Mouse (Mus musculus): Measurements from ENCODE around the gene Arhgap6.

Arhgap6 gene

DNA sequence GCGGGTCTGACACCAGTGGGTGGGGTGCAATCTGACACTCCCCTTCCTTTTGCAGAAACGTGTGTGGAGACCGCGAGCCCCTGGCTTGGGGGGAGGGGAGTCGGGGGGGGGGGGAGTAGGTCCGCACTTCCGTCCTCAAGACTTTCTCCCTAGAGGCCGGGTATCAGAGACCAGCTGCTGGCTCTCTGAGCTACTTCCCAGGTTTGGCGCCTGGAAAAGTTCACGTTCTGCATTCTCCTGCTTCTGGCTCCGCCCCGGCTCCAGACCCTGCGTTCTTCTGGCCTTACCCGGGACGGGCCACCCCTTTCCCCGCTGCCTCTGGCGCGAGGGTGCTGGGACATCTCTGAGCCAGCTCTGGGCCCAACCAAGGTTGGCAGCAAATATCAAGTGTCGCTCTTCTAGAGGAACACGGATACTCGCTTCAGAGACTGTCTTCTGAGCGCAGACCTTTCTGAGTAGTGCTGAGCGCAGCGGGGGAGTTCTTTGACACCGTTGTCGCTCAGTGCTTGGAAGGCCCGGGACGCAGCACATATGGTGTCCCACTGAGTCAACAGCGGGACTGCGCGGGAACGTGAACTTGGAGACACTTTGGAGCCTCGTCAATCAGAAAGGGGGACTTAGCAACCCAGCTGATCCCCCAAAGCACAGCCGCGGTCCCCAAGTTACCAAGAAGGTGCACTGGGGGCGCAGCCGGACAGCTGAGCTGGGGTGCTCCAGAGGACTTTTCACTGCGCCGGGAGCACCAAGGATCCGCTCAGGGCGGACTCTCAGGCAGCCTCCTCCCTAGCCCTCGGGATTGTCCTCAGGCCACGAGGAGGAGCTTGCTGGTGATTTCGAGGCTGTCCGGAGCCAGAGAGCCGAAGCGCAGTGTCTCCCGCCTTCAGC, at the start of gene Arhgap6:
TSS of gene Arhgap6 (plus strand) at position 126 of the 885 bp plus-strand sequence.
- no peak for DNase-seq (ENCODE audit: low read depth in 1 of 2, low spot score in 2 of 2)

- no peak for DNase-seq (ENCODE audit: low read depth in 1 of 2, low spot score in 2 of 2)
These were observed 47.9 kb upstream of the Arhgap6 start for GRCm38 (mm10) chrX:168747011-168747410.

DNA sequence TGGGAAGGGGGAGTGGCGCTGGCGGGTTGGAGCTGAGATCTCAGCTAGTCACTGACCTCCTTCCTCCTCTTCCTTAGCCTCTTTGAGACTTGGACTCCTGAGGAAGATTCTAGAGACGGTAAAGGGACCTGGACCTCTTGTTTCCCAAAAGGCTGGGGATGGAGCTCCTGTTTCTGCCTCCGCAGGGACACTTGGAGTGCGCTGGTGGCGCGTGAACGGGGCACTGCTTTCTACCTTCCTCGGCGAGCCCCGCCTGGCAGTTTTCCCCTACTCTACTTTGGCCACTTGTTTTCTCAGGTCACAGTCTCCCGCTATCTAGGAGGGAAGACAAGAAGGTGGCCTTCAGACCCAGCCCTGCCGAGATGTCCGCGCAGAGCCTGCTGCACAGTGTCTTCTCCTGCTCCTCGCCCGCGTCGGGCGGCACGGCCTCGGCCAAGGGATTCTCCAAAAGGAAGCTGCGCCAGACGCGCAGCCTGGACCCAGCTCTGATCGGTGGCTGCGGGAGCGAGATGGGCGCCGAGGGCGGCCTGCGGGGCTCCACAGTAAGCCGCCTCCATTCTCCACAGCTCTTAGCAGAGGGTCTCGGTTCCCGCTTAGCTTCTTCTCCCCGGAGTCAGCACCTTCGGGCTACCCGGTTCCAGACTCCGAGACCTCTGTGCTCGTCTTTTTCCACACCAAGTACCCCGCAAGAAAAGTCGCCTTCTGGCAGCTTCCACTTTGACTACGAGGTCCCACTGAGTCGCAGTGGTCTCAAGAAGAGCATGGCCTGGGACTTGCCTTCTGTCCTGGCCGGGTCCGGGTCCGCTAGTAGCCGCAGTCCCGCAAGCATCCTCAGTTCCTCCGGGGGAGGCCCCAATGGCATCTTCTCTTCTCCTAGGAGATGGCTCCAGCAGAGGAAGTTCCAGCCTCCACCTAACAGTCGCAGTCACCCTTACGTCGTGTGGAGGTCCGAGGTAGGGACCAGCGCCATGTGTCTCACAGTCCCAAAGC, 1.3 kb downstream of the Arhgap6 start:
- no peak for DNase-seq (ENCODE audit: low read depth in 1 of 2, low spot score in 2 of 2)

DNA sequence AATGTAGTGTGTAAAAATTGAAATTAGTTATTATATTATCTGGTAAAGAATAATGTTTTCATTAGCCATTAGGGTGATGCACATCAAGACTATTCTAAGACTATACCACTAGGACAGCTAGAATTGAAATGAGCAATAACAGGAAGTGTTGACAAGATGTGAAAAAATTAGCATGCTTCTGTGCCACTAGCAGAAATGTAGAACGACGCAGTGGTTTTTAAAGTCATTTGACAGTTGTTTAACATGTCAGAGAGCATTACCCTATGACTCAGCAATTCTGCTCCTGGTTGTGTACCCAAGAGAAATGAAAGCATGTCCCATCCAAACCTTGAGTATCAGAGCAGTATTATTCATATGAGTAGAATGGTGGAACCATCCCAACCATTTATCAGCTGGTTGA, 9.8 kb downstream of the Arhgap6 start:
- DNase-seq (ENCODE audit: low read depth in 1 of 2, low spot score in 2 of 2): no peak

DNA sequence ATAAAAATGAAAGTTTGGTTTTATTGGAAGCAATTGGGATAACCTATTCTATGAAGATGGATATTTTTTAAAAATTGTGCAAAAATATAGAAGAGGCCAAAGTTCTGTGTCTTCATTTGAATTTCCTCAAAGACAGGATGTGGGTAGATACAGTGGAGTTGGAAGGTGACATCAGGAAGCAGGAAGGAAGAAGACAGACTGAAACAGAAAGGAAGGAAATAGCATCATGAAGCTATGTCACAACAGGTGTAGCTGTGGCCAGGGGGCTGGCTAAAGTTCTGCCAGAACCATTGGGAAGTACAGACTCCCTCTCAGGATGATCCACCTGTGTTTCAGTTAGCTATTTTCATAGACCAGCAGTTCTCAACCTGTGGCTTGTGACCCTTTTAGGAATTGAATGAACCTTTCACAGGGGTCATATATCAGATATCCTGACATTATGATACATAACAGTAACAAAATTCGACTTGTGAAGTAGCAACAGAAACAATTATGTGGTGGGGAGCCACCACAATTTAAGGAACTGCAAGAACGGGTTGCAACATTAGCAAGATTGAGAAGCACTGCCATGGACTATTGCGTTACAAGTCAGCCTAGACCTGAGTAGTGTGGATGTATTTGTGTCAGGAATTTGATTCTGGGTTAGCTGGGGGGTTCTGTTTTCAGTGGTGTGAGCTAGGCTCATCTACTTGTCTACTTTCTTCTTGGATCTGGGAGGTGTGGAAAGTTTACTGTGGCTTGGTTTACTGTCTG, 15.8 kb downstream of the Arhgap6 start:
- no peak for DNase-seq (ENCODE audit: low read depth in 1 of 2, low spot score in 2 of 2)

GRCm38 (mm10) chrX:168818858-168819257, 24.0 kb downstream of the Arhgap6 start:
- DNase-seq (ENCODE audit: low read depth in 1 of 2, low spot score in 2 of 2): no peak

- DNase-seq (ENCODE audit: low read depth in 1 of 2, low spot score in 2 of 2): no peak
These were observed 29.3 kb downstream of the Arhgap6 start for GRCm38 (mm10) chrX:168824166-168824565.

- DNase-seq (ENCODE audit: low read depth in 1 of 2, low spot score in 2 of 2): no peak
These were observed 37.4 kb downstream of the Arhgap6 start for GRCm38 (mm10) chrX:168832343-168832742.

GRCm38 (mm10) chrX:168848062-168848461, 53.2 kb downstream of the Arhgap6 start:
- no peak for DNase-seq (ENCODE audit: low read depth in 1 of 2, low spot score in 2 of 2)

DNA sequence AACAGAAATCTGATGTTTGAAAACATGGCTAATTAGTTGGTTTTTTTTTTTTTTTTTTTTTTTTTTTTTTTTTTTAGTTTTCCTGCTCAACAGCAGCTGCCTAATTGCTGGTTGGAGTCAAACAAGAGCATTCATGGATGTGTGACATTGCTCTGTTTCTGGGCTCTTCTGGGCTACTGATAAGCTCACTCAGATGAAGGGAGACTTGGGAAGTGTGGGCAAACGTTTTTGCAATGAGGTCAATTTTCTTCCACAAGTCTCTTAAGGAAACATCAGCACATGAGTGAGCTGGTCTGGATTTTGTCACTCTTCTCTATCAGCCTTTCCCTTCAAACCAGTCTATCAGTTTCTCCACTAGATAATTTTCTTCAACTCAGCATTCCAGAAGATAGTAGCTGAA, 79.8 kb downstream of the Arhgap6 start:
- DNase-seq (ENCODE audit: low read depth in 1 of 2, low spot score in 2 of 2): no peak

GRCm38 (mm10) chrX:168903557-168903956, 108.7 kb downstream of the Arhgap6 start:
- DNase-seq (ENCODE audit: low read depth in 1 of 2, low spot score in 2 of 2): no peak

DNA sequence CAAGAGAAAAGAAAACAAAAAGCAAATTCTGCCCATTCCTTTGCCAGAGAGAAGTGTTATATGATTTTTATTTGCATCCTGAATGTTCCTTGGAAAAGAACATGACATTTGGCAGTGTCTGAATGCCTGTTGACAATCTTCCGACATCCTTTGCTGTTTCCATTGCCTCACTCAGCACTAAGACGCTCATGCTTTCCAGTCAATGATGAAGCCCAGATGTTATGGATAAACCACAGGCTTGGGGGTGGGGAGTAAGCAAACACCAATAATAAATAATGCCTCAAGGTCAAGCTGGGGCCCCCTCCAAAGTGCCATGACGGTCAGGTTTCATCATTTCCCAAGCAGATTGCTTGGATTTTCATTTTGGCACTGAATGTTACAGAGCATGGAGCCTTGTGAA, 109.2 kb downstream of the Arhgap6 start:
- no peak for DNase-seq (ENCODE audit: low read depth in 1 of 2, low spot score in 2 of 2)

GRCm38 (mm10) chrX:168907586-168907985, 112.7 kb downstream of the Arhgap6 start:
- no peak for DNase-seq (ENCODE audit: low read depth in 1 of 2, low spot score in 2 of 2)

GRCm38 (mm10) chrX:168913519-168913918, 118.6 kb downstream of the Arhgap6 start:
- DNase-seq (ENCODE audit: low read depth in 1 of 2, low spot score in 2 of 2): no peak

GRCm38 (mm10) chrX:168920942-168921341, 126.0 kb downstream of the Arhgap6 start:
- DNase-seq (ENCODE audit: low read depth in 1 of 2, low spot score in 2 of 2): no peak

DNA sequence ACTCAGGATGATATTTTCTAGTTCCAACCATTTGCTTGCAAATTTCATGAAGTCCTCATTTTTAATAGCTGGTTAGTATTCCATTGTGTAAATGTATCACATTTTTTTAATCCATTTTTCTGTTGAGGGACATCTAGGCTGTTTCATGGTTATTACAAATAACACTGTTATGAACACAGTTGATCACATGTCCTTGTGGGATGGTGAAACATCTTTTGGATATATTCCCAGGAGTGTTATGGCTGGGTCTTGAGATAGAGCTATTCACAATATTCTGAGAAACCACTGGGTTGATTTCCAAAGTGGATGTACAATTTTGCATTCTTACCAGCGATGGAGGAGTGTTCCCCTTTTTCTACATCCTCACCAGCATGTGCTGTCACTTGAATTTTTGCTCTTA, 137.5 kb downstream of the Arhgap6 start:
- DNase-seq (ENCODE audit: low read depth in 1 of 2, low spot score in 2 of 2): no peak

DNA sequence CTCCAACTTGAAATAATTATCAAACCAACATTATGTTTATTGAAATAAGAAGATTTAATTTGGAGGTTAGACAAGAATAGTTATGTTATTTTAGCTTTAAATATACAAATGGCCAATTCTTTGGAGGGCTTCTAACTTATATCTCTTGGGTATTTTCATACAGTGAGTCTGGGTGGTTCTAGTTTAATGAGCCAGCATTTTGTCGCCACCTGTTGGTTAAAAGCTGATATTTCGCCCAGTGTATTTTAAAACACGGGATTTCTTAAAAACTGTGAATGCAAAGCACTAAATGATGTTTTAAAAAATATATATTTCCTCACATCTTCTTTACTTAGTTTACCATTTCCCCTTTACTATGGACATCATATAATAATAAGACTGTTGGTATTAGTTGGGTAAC, 140.5 kb downstream of the Arhgap6 start:
- DNase-seq (ENCODE audit: low read depth in 1 of 2, low spot score in 2 of 2): no peak

- no peak for DNase-seq (ENCODE audit: low read depth in 1 of 2, low spot score in 2 of 2)
These were observed 143.0 kb downstream of the Arhgap6 start for GRCm38 (mm10) chrX:168937941-168938340.

GRCm38 (mm10) chrX:168941684-168942083, 146.8 kb downstream of the Arhgap6 start:
- DNase-seq (ENCODE audit: low read depth in 1 of 2, low spot score in 2 of 2): no peak

DNA sequence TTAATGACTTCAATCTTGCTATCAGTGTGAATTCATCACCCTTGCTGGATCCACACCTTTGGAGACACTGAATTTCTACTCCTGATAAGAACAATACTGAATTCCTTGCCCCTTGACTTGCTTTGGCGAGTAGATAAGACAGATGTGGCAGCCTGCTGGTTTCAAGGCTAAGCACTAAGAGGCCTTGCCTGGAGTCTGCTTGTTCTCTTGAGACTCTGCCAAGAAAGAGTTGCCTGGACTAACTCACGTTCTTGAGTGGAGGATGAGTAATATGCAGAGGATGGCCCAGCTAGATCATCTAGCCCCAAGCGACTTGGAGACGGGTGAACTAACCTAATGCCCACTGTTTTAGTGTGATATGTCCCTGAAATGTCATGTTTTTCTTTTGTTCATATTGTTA, 148.3 kb downstream of the Arhgap6 start:
- no peak for DNase-seq (ENCODE audit: low read depth in 1 of 2, low spot score in 2 of 2)

- no peak for DNase-seq (ENCODE audit: low read depth in 1 of 2, low spot score in 2 of 2)
These were observed 180.5 kb downstream of the Arhgap6 start for GRCm38 (mm10) chrX:168975444-168975843.
